Mouse (Mus musculus): ENCODE data around the gene Jak3.

DNA sequence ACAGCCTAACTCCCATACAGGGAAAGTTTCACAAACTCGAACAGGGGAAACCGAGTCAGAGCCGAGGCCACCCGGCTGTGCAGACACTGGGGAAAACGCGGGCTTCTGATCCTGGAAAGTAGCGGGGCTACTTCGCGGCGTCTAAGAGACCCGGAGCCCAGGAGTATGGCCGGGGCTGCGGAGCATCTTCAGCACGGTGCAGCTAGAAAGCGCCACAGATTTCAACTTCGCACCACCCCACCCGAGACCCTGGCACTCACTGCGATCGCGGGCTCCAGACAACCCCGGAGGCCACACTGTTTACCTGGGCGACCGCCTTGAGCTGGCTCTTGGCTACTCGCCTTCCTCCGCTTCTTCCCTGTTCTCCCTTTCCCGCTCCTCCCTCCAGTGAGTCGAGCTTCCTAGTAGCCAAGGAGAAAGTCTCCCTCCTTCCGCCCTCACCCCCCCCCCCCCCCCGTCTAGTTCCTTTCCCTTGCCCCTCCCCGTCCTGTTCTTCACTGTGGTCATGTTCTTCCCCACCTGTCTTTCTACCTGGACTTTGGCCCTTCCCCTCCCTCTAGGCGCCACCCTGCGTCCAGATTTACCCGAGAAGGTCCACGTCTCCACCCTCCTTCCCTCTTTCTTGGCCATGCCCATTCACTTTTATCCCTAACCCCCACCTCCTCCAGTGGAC, 25.5 kb downstream of the Jak3 start, which contains the start of gene B3gnt3:
- no peak for TF ChIP-seq CTCF (IDR thresholded peaks at IDR 0.05; ENCODE audit: borderline replicate concordance, control insufficient read depth, extremely low read depth, insufficient read depth, low read length, poor library complexity)
- no peak for TF ChIP-seq POLR2A (IDR thresholded peaks at IDR 0.05; ENCODE audit: control insufficient read depth, extremely low read depth, insufficient read depth, low read length, poor library complexity)
